Mouse (Mus musculus): ENCODE results near the gene Snx8. TPM values are rescaled to one million over a fixed set of nuclear protein-coding genes. Genes with fewer than 3 reads are reported as not detected.

The Snx8 gene
- total RNA-seq, 2 experiments from 2014 or later: 8.0 to 10.7 TPM

Small RNA genes within 50 kb of the gene (microRNA-seq; reads per million reads assigned to microRNA genes)
- not detected for gene Mir7038

Other genes with a start within 250 kb of the Snx8 start
- 1 to 10 TPM; 7.0 to 7.2 TPM for gene Mad1l1, start 67.7 kb downstream of the Snx8 start, total RNA-seq (2021)
- gene Nudt1, start 67.6 kb downstream of the Snx8 start, total RNA-seq (2021): 1 to 10 TPM; 4.8 to 6.4 TPM
- 1 to 10 TPM; 5.8 to 6.2 TPM for gene Mrm2, start 57.4 kb downstream of the Snx8 start, total RNA-seq (2021)
- 10 to 100 TPM; 78.9 to 84.5 TPM for gene Eif3b, start 30.1 kb upstream of the Snx8 start, total RNA-seq (2021)
- gene Gm4869, start 56.4 kb upstream of the Snx8 start, total RNA-seq (2021): not detected
- 1 to 10 TPM; 4.2 to 5.0 TPM for gene Chst12, start 116.3 kb upstream of the Snx8 start, total RNA-seq (2021)
- gene Grifin, start 175.8 kb upstream of the Snx8 start, total RNA-seq (2021): not detected
- gene Lfng, start 218.1 kb upstream of the Snx8 start, total RNA-seq (2021): 1 to 10 TPM; 3.3 to 3.5 TPM

Measured in gastrocnemius, adult 18-20 months (tissue).